Mouse (Mus musculus) T-cell, adult 2 months (primary cell): ENCODE data around the gene Serpinb9d.
"Not testable (repeated sequence)": the region's sequence is repeated elsewhere in the genome, so short reads cannot be mapped to it uniquely, and the experiment has no call there.

Experiments
- DNase-seq: peaks from one replicate; pipeline ENCODE4 v3.0.0; 2022; ENCODE audit warnings: low spot score

Gene Serpinb9d

DNA sequence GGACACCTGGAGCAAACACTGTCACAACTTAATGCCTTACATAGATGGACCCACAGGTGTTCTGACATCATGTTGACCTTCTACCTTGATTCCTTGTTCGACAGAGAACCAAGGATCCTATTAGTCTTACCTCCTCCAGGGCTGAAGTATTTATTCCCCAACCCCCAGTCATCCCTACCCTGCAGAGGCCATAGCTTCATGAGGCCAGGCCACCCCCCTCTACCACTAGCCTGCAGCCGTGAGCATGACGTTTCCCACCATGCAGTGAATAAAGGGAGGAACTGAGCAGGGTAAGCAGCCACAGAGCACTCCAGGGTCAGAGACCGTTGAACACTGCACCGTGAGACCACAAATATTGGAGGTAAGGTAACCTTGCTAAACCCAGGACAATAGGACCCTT, at the start of gene Serpinb9d:
TSS of gene Serpinb9d (plus strand) at position 301 of the 400 bp plus-strand sequence.
- DNase-seq = no peak

DNA sequence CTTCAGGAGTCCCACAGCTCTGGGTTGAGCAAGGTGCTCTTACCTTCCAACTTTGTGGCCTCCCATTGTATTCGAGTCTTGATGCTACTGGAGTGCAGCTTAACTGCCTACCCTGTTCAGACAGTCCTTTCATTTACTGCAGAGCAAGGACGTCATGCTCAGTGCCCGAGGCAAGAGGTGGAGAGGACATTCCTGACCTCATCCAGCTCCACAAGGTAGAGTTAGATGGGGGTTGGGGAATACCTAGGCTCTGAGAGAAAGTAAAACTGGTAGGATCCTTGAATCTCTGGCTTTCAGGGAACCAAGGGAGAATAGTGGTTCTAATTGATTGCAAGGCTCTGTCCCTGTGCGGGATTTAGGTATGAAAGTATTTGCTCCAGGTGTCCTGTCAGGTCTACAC, 33.1 kb upstream of the Serpinb9d start, which contains the start of gene Serpinb9c:
TSS of gene Serpinb9c (minus strand) at position 101 of the 400 bp plus-strand sequence.
- no peak for DNase-seq

- DNase-seq = not testable (repeated sequence)
Observed at GRCm38 (mm10) chr13:33190486-33190885, 2.3 kb upstream of the Serpinb9d start.

DNA sequence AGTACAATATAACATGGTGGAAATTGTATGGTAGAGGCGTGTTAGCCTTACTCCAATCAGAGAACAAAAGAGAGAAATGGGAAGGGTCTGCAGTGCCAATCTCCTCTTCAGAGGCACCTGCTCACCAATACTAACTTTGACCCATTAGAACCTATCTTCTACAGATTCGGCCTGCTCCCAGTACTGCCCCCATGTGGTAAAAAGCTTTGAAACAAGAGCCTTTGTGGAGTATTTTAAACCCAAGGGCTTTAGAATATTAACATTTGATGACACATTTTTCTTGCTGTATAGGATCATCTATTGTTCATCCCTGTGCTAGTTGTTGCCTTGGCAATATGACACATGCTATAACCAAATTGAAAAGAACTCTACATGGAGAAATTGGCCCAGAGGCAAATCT, 7.0 kb downstream of the Serpinb9d start:
- no peak for DNase-seq

GRCm38 (mm10) chr13:33249312-33249711, 56.6 kb downstream of the Serpinb9d start, which contains the start of gene Serpinb9e:
Serpinb9e (plus strand) TSS chr13:33249612.
- DNase-seq = not testable (repeated sequence)
